20 mouse cellular contexts compared by ENCODE assay signal in the genomic region with DNA sequence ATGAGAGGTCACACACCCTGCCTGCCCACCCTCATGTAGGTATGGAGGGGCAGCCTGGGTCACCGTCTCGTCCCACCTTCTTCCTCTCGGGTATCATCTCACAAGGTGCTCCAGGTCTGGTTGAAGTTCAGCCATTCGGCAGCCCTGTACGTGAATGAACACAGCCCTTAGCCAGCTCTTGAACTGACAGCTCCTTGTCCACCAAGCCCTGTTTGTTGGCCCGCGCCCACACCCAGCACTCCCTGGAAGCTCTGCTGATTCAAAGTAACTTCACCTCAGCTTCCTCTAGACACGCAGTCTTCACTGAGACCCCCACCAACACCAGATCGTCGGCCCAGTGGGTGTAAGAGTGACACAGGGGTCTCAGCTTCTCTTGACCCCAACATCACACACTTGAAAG. TPM values are rescaled to one million over a fixed set of nuclear protein-coding genes. Genes with fewer than 3 reads are reported as not detected.
DNase-seq lines count a peak whose midpoint lies in the region; ATAC-seq and TF ChIP-seq lines count a peak whose summit lies in the region.
"Had no signal": no experiment of that assay in that cellular context is flagged by ENCODE, and none has a peak within 500 bp of the region (broad histone marks: within the 10 kb centered on the region; RNA-seq: fewer than 3 reads in every experiment).

No protein-coding gene starts in this region.

- dilution Hi-C loops in CH12.LX (cut with MboI; ENCODE audit: extremely low pct_ligation_motif_present, extremely low pct_unique_long_range_greater_than_20kb, low sequenced_read_pairs) = no loop called here

- no peak for TF ChIP-seq CTCF in CH12.LX (conservative IDR thresholded peaks at IDR 0.05 in 1 of 2, IDR thresholded peaks at IDR 0.05 in 1 of 2; ENCODE audit: low read depth in 2 of 2, low read length in 2 of 2)

- in situ Hi-C loops in CH12.LX (cut with MboI; ENCODE audit: low pct_ligation_motif_present, low pct_unique_long_range_greater_than_20kb, low sequenced_read_pairs) = loop anchor here (5.0 kb wide), 1 partner anchor 69 kb away; the partner anchor contains the start of gene Nudt14

- TF ChIP-seq EP300 in CH12.LX (IDR thresholded peaks at IDR 0.05; ENCODE audit: low read length) = no peak

- peaks cover 81% of the 10 kb centered on the region for H3K4me1 ChIP-seq in megakaryocyte, embryonic 14.5 days
- H3K4me1 ChIP-seq in CH12.LX (ENCODE audit: control insufficient read depth in 1 of 2, insufficient read depth in 2 of 2) = peaks cover 43 to 70% of the 10 kb centered on the region in 2 experiments

- H3K4me3 ChIP-seq in megakaryocyte, embryonic 14.5 days (replicated peaks) = peak overlapping the region; percentile 51
- H3K4me3 ChIP-seq in CH12.LX (replicated peaks in 1 of 3; ENCODE audit: low read depth in 2 of 3, low read length in 2 of 3, poor library complexity in 1 of 3) = peak overlapping the region in 2 of 3 experiments; percentile 28 to 32
- H3K4me3 ChIP-seq: embryonic facial prominence, embryonic 12.5 days; embryonic facial prominence, embryonic 15.5 days; gastrocnemius, adult 2 months had no signal

- peak overlapping the region; percentile 47 for H3K4me2 ChIP-seq in CH12.LX (ENCODE audit: insufficient read depth, low read depth, poor library complexity, severe bottlenecking)

- DNase-seq in CD4-positive, CD25-positive, alpha-beta regulatory T cell, adult 2 months (ENCODE audit: low read depth, low spot score) = peak; percentile 19
- no peak for DNase-seq in CH12.LX (ENCODE audit: extremely low read depth)
- DNase-seq in cerebellum, adult 9-11 months = no peak
- DNase-seq: cerebellum, adult 11-12 months; cerebellum, adult 8-10 months had no signal

- H3K9ac ChIP-seq in CH12.LX (ENCODE audit: insufficient read depth, low read depth) = peak overlapping the region; percentile 11; the same call in 1 of the 2 replicates
- H3K9ac ChIP-seq: embryonic facial prominence, embryonic 12.5 days; embryonic facial prominence, embryonic 15.5 days; forebrain, postnatal 0 days; hindbrain, embryonic 14.5 days had no signal

- TF ChIP-seq POLR2A in CH12.LX (IDR thresholded peaks at IDR 0.05; ENCODE audit: low read depth, low read length) = no peak

- peaks cover 79% of the 10 kb centered on the region for H3K27me3 ChIP-seq in megakaryocyte, embryonic 14.5 days (replicated peaks)
- H3K27me3 ChIP-seq in CH12.LX (replicated peaks) = no peaks in the 10 kb centered on the region
- H3K27me3 ChIP-seq: Patski had no signal

- no peaks in the 10 kb centered on the region for H3K9me3 ChIP-seq in megakaryocyte, embryonic 14.5 days
- no peaks in the 10 kb centered on the region for H3K9me3 ChIP-seq in CH12.LX (replicated peaks; ENCODE audit: low read length)
- H3K9me3 ChIP-seq: embryonic facial prominence, embryonic 12.5 days; embryonic facial prominence, embryonic 15.5 days; heart, embryonic 13.5 days had no signal

- ATAC-seq in CD4-positive, CD25-positive, alpha-beta regulatory T cell, adult 4 months = no peak
- no peak for ATAC-seq in megakaryocyte, adult 5-6 weeks (ENCODE audit: poor library complexity, severe bottlenecking)
- ATAC-seq: intestine, embryonic 16.5 days had no signal

- no peaks in the 10 kb centered on the region for H3K36me3 ChIP-seq in megakaryocyte, embryonic 14.5 days (replicated peaks; ENCODE audit: low read length)
- H3K36me3 ChIP-seq in CH12.LX (replicated peaks in 1 of 2; ENCODE audit: control insufficient read depth in 1 of 2, insufficient read depth in 1 of 2, low read length in 1 of 2) = peaks cover 0 to 5% of the 10 kb centered on the region in 2 experiments
- H3K36me3 ChIP-seq: embryonic facial prominence, embryonic 12.5 days; embryonic facial prominence, embryonic 15.5 days; heart, embryonic 13.5 days had no signal

- peak overlapping the region; percentile 80 for H3K27ac ChIP-seq in CH12.LX (ENCODE audit: insufficient read depth, low read depth)
- H3K27ac ChIP-seq: embryonic facial prominence, embryonic 12.5 days; embryonic facial prominence, embryonic 15.5 days; gastrocnemius, adult 2 months; heart, embryonic 13.5 days; hindbrain, embryonic 14.5 days; hindbrain, postnatal 0 days had no signal

- TF ChIP-seq RAD21 in CH12.LX (IDR thresholded peaks at IDR 0.05; ENCODE audit: low read depth, low read length) = no peak

- H3K79me2 ChIP-seq in CH12.LX (replicated peaks; ENCODE audit: control insufficient read depth, extremely low read depth, insufficient read depth, poor library complexity, severe bottlenecking) = no peaks in the 10 kb centered on the region

TF ChIP-seq in CH12.LX, 34 proteins besides CTCF, POLR2A, EP300 and RAD21:
- TF ChIP-seq POLR2AphosphoS2 (IDR thresholded peaks at IDR 0.05; ENCODE audit: low read depth, low read length) (no peak), USF1 (IDR thresholded peaks at IDR 0.05; ENCODE audit: low read depth, low read length) (no peak), MAX (IDR thresholded peaks at IDR 0.05; ENCODE audit: low read length) (no peak), ZC3H11A (IDR thresholded peaks at IDR 0.05; ENCODE audit: low read depth, low read length) (no peak), ZKSCAN1 (IDR thresholded peaks at IDR 0.05; ENCODE audit: borderline replicate concordance, low read depth, low read length) (no peak), USF2 (conservative IDR thresholded peaks at IDR 0.05; ENCODE audit: low read depth, low read length) (no peak), CHD1 (IDR thresholded peaks at IDR 0.05; ENCODE audit: low read depth, low read length) (no peak), UBTF (IDR thresholded peaks at IDR 0.05; ENCODE audit: low read depth, low read length) (no peak), NELFE (IDR thresholded peaks at IDR 0.05; ENCODE audit: low read depth, low read length) (no peak), TCF12 (IDR thresholded peaks at IDR 0.05; ENCODE audit: low read depth, low read length) (no peak), SIN3A (IDR thresholded peaks at IDR 0.05; ENCODE audit: low read length) (no peak), IRF4 (IDR thresholded peaks at IDR 0.05; ENCODE audit: low read depth, low read length) (no peak), HCFC1 (IDR thresholded peaks at IDR 0.05; ENCODE audit: low read depth, low read length) (no peak), ETS1 (conservative IDR thresholded peaks at IDR 0.05; ENCODE audit: low read depth, low read length) (no peak), KAT2A (IDR thresholded peaks at IDR 0.05; ENCODE audit: insufficient replicate concordance, low read length) (no peak), GABPA (IDR thresholded peaks at IDR 0.05; ENCODE audit: insufficient replicate concordance, low read depth, low read length) (no peak), NRF1 (IDR thresholded peaks at IDR 0.05; ENCODE audit: low read depth, low read length) (no peak), PAX5 (IDR thresholded peaks at IDR 0.05; ENCODE audit: low read length) (no peak), JUND (conservative IDR thresholded peaks at IDR 0.05; ENCODE audit: low read depth, low read length) (no peak), RCOR1 (conservative IDR thresholded peaks at IDR 0.05; ENCODE audit: low read depth, low read length) (no peak)

RNA-seq across cellular contexts. Expression of gene Gpr132, which starts 5.0 kb away (rescaled TPM):
- 100 to 1,000 TPM in 1 of 2 experiments, 10 to 100 TPM in 1; 79.5 to 107 TPM for polyA plus RNA-seq in CD4-positive, CD25-positive, alpha-beta regulatory T cell, adult 4 months (2017; shearing (Covaris generic))
- polyA plus RNA-seq in megakaryocyte, embryonic 14.5 days (2012; ENCODE audit: insufficient read depth, low replicate concordance) = 1.2 TPM in 1 of 2 replicates, not detected in the other
- total RNA-seq in megakaryocyte, adult 5-6 weeks (2015) = 20.0 and 25.8 TPM in 2 replicates
- total RNA-seq in megakaryocyte, adult 5-6 weeks (2017) = 7.6 and 10.7 TPM in 2 replicates
- total RNA-seq in CH12.LX (2012; rRNA removed) (31.1 and 44.7 TPM in 2 replicates), CH12.LX (2014; rRNA removed) (19.4 and 24.4 TPM in 2 replicates)
- polyA plus RNA-seq in CH12.LX (2012; ENCODE audit: insufficient read length, low read depth) = 50.9 and 62.1 TPM in 2 replicates
- polyA plus RNA-seq: forebrain, embryonic 11.5 days; forebrain, embryonic 14.5 days; forebrain, postnatal 0 days; hindbrain, embryonic 11.5 days; hindbrain, embryonic 14.5 days; Patski had no signal

RNA-seq across cellular contexts. Expression of gene Cdca4, which starts 43.8 kb away (rescaled TPM):
- polyA plus RNA-seq in CD4-positive, CD25-positive, alpha-beta regulatory T cell, adult 4 months (2017; shearing (Covaris generic)) = 10 to 100 TPM; 70.5 to 85.8 TPM
- 3.2 and 11.7 TPM in 2 replicates for polyA plus RNA-seq in megakaryocyte, embryonic 14.5 days (2012; ENCODE audit: insufficient read depth, low replicate concordance)
- total RNA-seq in megakaryocyte, adult 5-6 weeks (2015) = 62.0 and 67.7 TPM in 2 replicates
- 48.9 and 57.9 TPM in 2 replicates for total RNA-seq in megakaryocyte, adult 5-6 weeks (2017)
- total RNA-seq in CH12.LX (2012; rRNA removed) (78.0 and 90.6 TPM in 2 replicates), CH12.LX (2014; rRNA removed) (111 and 128 TPM in 2 replicates)
- polyA plus RNA-seq in CH12.LX (2012; ENCODE audit: insufficient read length, low read depth) = 68.3 and 78.0 TPM in 2 replicates

RNA-seq across cellular contexts. Expression of gene Jag2, which starts 56.6 kb away (rescaled TPM):
- 1 to 10 TPM; 1.1 to 2.0 TPM for polyA plus RNA-seq in CD4-positive, CD25-positive, alpha-beta regulatory T cell, adult 4 months (2017; shearing (Covaris generic))
- polyA plus RNA-seq in megakaryocyte, embryonic 14.5 days (2012; ENCODE audit: insufficient read depth, low replicate concordance) = 4.8 and 14.7 TPM in 2 replicates
- total RNA-seq in megakaryocyte, adult 5-6 weeks (2015) = 0.36 and 1.3 TPM in 2 replicates
- not detected in 2 replicates for total RNA-seq in megakaryocyte, adult 5-6 weeks (2017)
- 3.8 and 7.6 TPM in 2 replicates for total RNA-seq in CH12.LX (2012; rRNA removed)
- total RNA-seq in CH12.LX (2014; rRNA removed) = 0.34 and 0.69 TPM in 2 replicates
- polyA plus RNA-seq in CH12.LX (2012; ENCODE audit: insufficient read length, low read depth) = 0.59 and 0.80 TPM in 2 replicates

Comparison
In these comparisons a context has a peak if more than half of its experiments do, and no peak if none do; other contexts are left out.
1. RNA of gene Gpr132, which starts 5.0 kb away (polyA plus RNA-seq): 79.5 to 107 TPM in CD4-positive, CD25-positive, alpha-beta regulatory T cell, adult 4 months and 50.9 to 62.1 TPM in CH12.LX; 1.2 TPM in megakaryocyte, embryonic 14.5 days; every median in the first group is over 10 times any median in the second.